Mouse (Mus musculus): ENCODE data around the gene Chaf1a.
"Not testable (repeated sequence)": the region's sequence is repeated elsewhere in the genome, so short reads cannot be mapped to it uniquely, and the experiment has no call there.

DNA sequence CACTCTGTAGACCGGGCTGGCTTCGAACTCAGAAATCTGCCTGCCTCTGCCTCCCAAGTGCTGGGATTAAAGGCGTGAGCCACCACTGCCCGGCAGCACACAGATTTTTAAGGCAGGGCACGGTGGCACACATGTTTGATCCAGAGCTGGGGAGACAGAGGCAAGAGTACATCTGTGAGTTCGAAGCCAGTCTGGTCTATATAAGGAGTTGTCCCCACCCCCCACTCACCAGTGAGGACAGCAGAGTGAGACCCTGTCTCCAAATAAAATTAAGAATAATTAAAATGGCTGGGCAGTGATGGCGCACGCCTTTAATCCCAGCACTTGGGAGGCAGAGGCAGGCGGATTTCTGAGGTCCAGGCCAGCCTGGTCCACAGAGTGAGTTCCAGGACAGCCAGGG is 38.1 kb downstream of the Chaf1a start:
- not testable (repeated sequence) for TF ChIP-seq EP300, CTCF (IDR thresholded peaks at IDR 0.05; ENCODE audit: low read depth)
